Mouse (Mus musculus) kidney, embryonic 14.5 days (tissue): ENCODE results near the gene Spata31. TPM values are rescaled to one million over a fixed set of nuclear protein-coding genes. Genes with fewer than 3 reads are reported as not detected.

Experiments
- ATAC-seq: fragments of 200-750 bp; cut with Nextera tagmentation; 2 replicates; pipeline ENCODE4 v1.8.0; 2017; ENCODE audit warnings: moderate number of reproducible peaks, mild to moderate bottlenecking, moderate TSS enrichment, moderate library complexity; ENCODE audit not compliant: low FRiP score, low TSS enrichment
- H3K27ac ChIP-seq: fragments of 300-500 bp; sonication (generic); 2 replicates; pipeline ENCODE4 v1.5.1; 2014; ENCODE audit warnings: low read depth, mild to moderate bottlenecking, low read length, moderate library complexity, mixed read lengths
- H3K27me3 ChIP-seq: fragments of 300-500 bp; sonication (generic); 2 replicates; pipeline ENCODE4 v1.6.1; 2014; ENCODE audit warnings: mild to moderate bottlenecking, low read length; ENCODE audit not compliant: control insufficient read depth, insufficient read depth
- H3K36me3 ChIP-seq: fragments of 300-500 bp; sonication (generic); 2 replicates; pipeline ENCODE4 v1.6.1; 2014; ENCODE audit warnings: low read length, mixed read lengths; ENCODE audit not compliant: control insufficient read depth, insufficient read depth
- H3K4me1 ChIP-seq: fragments of 300-500 bp; sonication (generic); 2 replicates; pipeline ENCODE4 v1.6.1; 2014; ENCODE audit warnings: low read length, mixed read lengths; ENCODE audit not compliant: control insufficient read depth, insufficient read depth
- H3K4me2 ChIP-seq: fragments of 300-500 bp; sonication (generic); replicated peaks from 2 replicates; pipeline ENCODE4 v1.6.1; 2014; ENCODE audit warnings: low read depth, mild to moderate bottlenecking, low read length
- H3K4me3 ChIP-seq: fragments of 300-500 bp; sonication (generic); 2 replicates; pipeline ENCODE4 v1.5.1; 2014; ENCODE audit warnings: mild to moderate bottlenecking, low read length
- H3K9ac ChIP-seq: fragments of 300-500 bp; sonication (generic); 2 replicates; pipeline ENCODE4 v1.6.1; 2014; ENCODE audit warnings: low read depth, mild to moderate bottlenecking, low read length, moderate library complexity
- H3K9me3 ChIP-seq: fragments of 300-500 bp; sonication (generic); 2 replicates; pipeline ENCODE4 v1.6.1; 2016; ENCODE audit warnings: low read length; ENCODE audit not compliant: control insufficient read depth
- WGBS: fragments of 180-500 bp; shearing (Covaris S2); extraction: QIAGEN DNeasy Blood & Tissue Kit; methylation state at CpG from one replicate; pipeline ENCODE4 v1.1.7; 2014; 5-methylcytosine and 5-hydroxymethylcytosine counted together
- polyA plus RNA-seq: library from polyadenylated mRNA; unstranded; fragments of >200 nt; fragmentation: Nextera tagmentation; extraction: Ambion mirVana; gene quantifications from 2 replicates; pipeline ENCODE4 v1.2.1, GENCODE M21; 2014

Spata31 gene
- polyA plus RNA-seq = not detected in 2 replicates

- H3K36me3 ChIP-seq = no peaks in the 10 kb centered on the region
- H3K4me3 ChIP-seq = no peak within 1 kb of the TSS
- H3K9ac ChIP-seq = no peak within 1 kb of the TSS
- WGBS = 58% methylated on average over 1 of the region's 1 CpGs
- no peak within 1 kb of the TSS for H3K4me2 ChIP-seq
- no peaks in the 10 kb centered on the region for H3K4me1 ChIP-seq
- H3K27ac ChIP-seq = no peak within 1 kb of the TSS
- H3K27me3 ChIP-seq = no peaks in the 10 kb centered on the region
- ATAC-seq = no peak
- no peaks in the 10 kb centered on the region for H3K9me3 ChIP-seq
Observed at GRCm38 (mm10) chr13:64917191-64917590, at the start of gene Spata31. Gene Spata31, plus strand, starts transcription at chr13:64917406.

- H3K4me2 ChIP-seq = no peak overlapping the region
- no peaks in the 10 kb centered on the region for H3K4me1 ChIP-seq
- no peak for ATAC-seq
- WGBS = 18% methylated on average over 1 of the region's 1 CpGs
- H3K27ac ChIP-seq = no peak overlapping the region
- H3K4me3 ChIP-seq = no peak overlapping the region
- H3K9ac ChIP-seq = no peak overlapping the region
- H3K27me3 ChIP-seq = no peaks in the 10 kb centered on the region
- no peaks in the 10 kb centered on the region for H3K9me3 ChIP-seq
- no peaks in the 10 kb centered on the region for H3K36me3 ChIP-seq
Observed at GRCm38 (mm10) chr13:64903132-64903531, 14.1 kb upstream of the Spata31 start.

GRCm38 (mm10) chr13:64903585-64904208 is 13.5 kb upstream of the Spata31 start, which contains the start of gene Cntnap3:
Gene Cntnap3, minus strand, starts transcription at chr13:64903955.
- Histone ChIP-seq H3K4me2 (peak within 1 kb of the TSS; percentile 25; the same call in 1 of the 2 replicates), H3K4me3 (no peak within 1 kb of the TSS), H3K4me1 (no peaks in the 10 kb centered on the region), H3K9me3 (no peaks in the 10 kb centered on the region), H3K36me3 (no peaks in the 10 kb centered on the region), H3K27ac (no peak within 1 kb of the TSS), H3K9ac (no peak within 1 kb of the TSS), H3K27me3 (no peaks in the 10 kb centered on the region)
- WGBS = 8% methylated on average over 16 of the region's 16 CpGs
- peak; percentile 87 for ATAC-seq

Other genes with a start within 250 kb of the Spata31 start
- gene Cntnap3, start 13.5 kb upstream of the Spata31 start, polyA plus RNA-seq = 0.07 TPM in 2 replicates
- gene Spata31d1c, start 115.7 kb downstream of the Spata31 start, polyA plus RNA-seq = not detected in 2 replicates
- not detected in 2 replicates for gene Prss47, start 135.4 kb downstream of the Spata31 start, polyA plus RNA-seq
- 37.9 and 50.3 TPM in 2 replicates for gene Mfsd14b, start 195.6 kb downstream of the Spata31 start, polyA plus RNA-seq
- not detected in 2 replicates for gene Olfr465-ps1, start 220.7 kb downstream of the Spata31 start, polyA plus RNA-seq
- not detected in 2 replicates for gene Olfr466, start 232.8 kb downstream of the Spata31 start, polyA plus RNA-seq